Mouse (Mus musculus) A20 (cell line): Measurements from ENCODE around the gene Mapk12.
A peak's percentile ranks its signal among the peaks of the same experiment; 100 is the strongest.

Experiments used
- DNase-seq: peaks from one replicate; pipeline ENCODE4 v3.0.0-alpha.2; 2011; ENCODE audit warnings: low read depth, low spot score

The Mapk12 gene

GRCm38 (mm10) chr15:89171526-89172051, 31.1 kb upstream of the Mapk12 start:
- no peak for DNase-seq

GRCm38 (mm10) chr15:89170102-89170501, 29.6 kb upstream of the Mapk12 start:
- no peak for DNase-seq

GRCm38 (mm10) chr15:89169431-89169830, 28.9 kb upstream of the Mapk12 start:
- no peak for DNase-seq

GRCm38 (mm10) chr15:89168922-89169321, 28.4 kb upstream of the Mapk12 start:
- DNase-seq: no peak

- DNase-seq: no peak
These were observed 25.0 kb upstream of the Mapk12 start for GRCm38 (mm10) chr15:89165478-89165877.

- no peak for DNase-seq
These were observed 20.9 kb upstream of the Mapk12 start for GRCm38 (mm10) chr15:89161397-89161796.

- no peak for DNase-seq
These were observed 18.0 kb upstream of the Mapk12 start for GRCm38 (mm10) chr15:89158516-89158915.

- DNase-seq: peak; percentile 82
These were observed 17.5 kb upstream of the Mapk12 start for GRCm38 (mm10) chr15:89157954-89158353.

- DNase-seq: no peak
These were observed 11.8 kb upstream of the Mapk12 start for GRCm38 (mm10) chr15:89152312-89152711.

- DNase-seq: no peak
These were observed 9.5 kb upstream of the Mapk12 start for GRCm38 (mm10) chr15:89150041-89150390.

GRCm38 (mm10) chr15:89149271-89150040, 9.0 kb upstream of the Mapk12 start, which contains the start of gene Mapk11:
Mapk11 (minus strand) TSS chr15:89149628.
- DNase-seq: peak; percentile 74

- DNase-seq: no peak
These were observed 8.2 kb upstream of the Mapk12 start for GRCm38 (mm10) chr15:89148496-89149270.

- peak; percentile 20 for DNase-seq
These were observed 7.4 kb upstream of the Mapk12 start for GRCm38 (mm10) chr15:89147895-89148294.

GRCm38 (mm10) chr15:89147456-89147855, 7.0 kb upstream of the Mapk12 start:
- peak; percentile 36 for DNase-seq

- DNase-seq: peak; percentile 62
These were observed 6.5 kb upstream of the Mapk12 start for GRCm38 (mm10) chr15:89147024-89147423.

GRCm38 (mm10) chr15:89146537-89146936, 6.0 kb upstream of the Mapk12 start:
- peak; percentile 72 for DNase-seq

GRCm38 (mm10) chr15:89145813-89146350, 5.4 kb upstream of the Mapk12 start:
- no peak for DNase-seq

- DNase-seq: peak; percentile 29
These were observed 4.5 kb upstream of the Mapk12 start for GRCm38 (mm10) chr15:89144965-89145364.

- no peak for DNase-seq
These were observed 2.6 kb upstream of the Mapk12 start for GRCm38 (mm10) chr15:89143134-89143533.

GRCm38 (mm10) chr15:89141905-89142304, 1.4 kb upstream of the Mapk12 start:
- DNase-seq: no peak

- DNase-seq: no peak
These were observed 940 bp upstream of the Mapk12 start for GRCm38 (mm10) chr15:89141443-89141842.

- no peak for DNase-seq
These were observed 350 bp downstream of the Mapk12 start for GRCm38 (mm10) chr15:89140048-89140658.
